Mouse (Mus musculus): ENCODE measurements around the gene Tmigd3.

Tmigd3 gene

GRCm38 (mm10) chr3:105936111-105936510, 65.4 kb downstream of the Tmigd3 start:
- no peak for DNase-seq

GRCm38 (mm10) chr3:105951348-105951747, 80.6 kb downstream of the Tmigd3 start:
- DNase-seq, result no peak

- DNase-seq, result no peak
These were observed 86.5 kb downstream of the Tmigd3 start for GRCm38 (mm10) chr3:105957235-105957634.

- DNase-seq, result no peak
These were observed 87.5 kb downstream of the Tmigd3 start for GRCm38 (mm10) chr3:105958204-105958603.

- peak; percentile 99 for DNase-seq
These were observed 88.4 kb downstream of the Tmigd3 start, which contains the start of gene Wdr77 for GRCm38 (mm10) chr3:105958974-105959580. Gene Wdr77 (plus strand): TSS chr3:105959369.

GRCm38 (mm10) chr3:105959585-105959984, 88.9 kb downstream of the Tmigd3 start:
- peak; percentile 80 to 82 for DNase-seq

GRCm38 (mm10) chr3:105959999-105960398, 89.3 kb downstream of the Tmigd3 start, which contains the start of gene Atp5f1:
Gene Atp5f1 (minus strand): TSS chr3:105960099.
- DNase-seq, result no peak

GRCm38 (mm10) chr3:105960700-105961099, 90.0 kb downstream of the Tmigd3 start:
- peak; percentile 13 to 26 for DNase-seq

GRCm38 (mm10) chr3:105971831-105972446, 101.2 kb downstream of the Tmigd3 start:
- DNase-seq, result no peak

GRCm38 (mm10) chr3:105973411-105973810, 102.7 kb downstream of the Tmigd3 start, which contains the start of gene Ovgp1:
Gene Ovgp1 (plus strand): TSS chr3:105973711.
- DNase-seq, result no peak
